Mouse (Mus musculus): ENCODE measurements at regions not wholly inside any gene's neighbourhood (a gene's known extent, or its start where the extent isn't known, plus 50 kb on each side); places are given as distances from the start of the nearest gene placed in this dataset.

DNA sequence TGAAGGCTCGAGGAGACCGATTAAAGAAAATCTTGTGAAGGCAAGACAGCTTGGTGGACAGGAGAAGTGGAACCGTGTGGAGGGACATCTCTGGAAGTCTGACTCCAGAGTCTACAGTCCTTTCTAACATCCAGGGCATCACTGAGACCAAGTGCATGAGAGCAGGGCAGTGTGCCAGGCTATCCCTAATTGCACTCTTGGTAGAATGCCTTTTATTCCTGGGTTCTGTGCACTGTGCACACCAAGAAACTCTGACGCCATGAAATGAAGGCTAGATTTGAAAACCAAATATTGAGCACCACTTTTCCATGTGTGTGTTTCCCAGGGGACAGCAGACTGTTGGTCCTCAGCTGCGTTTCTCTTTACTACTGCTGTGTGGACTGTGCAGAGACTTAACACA is 143.1 kb upstream of the Runx1 start:
- no peak for DNase-seq (ENCODE audit: low spot score)

DNA sequence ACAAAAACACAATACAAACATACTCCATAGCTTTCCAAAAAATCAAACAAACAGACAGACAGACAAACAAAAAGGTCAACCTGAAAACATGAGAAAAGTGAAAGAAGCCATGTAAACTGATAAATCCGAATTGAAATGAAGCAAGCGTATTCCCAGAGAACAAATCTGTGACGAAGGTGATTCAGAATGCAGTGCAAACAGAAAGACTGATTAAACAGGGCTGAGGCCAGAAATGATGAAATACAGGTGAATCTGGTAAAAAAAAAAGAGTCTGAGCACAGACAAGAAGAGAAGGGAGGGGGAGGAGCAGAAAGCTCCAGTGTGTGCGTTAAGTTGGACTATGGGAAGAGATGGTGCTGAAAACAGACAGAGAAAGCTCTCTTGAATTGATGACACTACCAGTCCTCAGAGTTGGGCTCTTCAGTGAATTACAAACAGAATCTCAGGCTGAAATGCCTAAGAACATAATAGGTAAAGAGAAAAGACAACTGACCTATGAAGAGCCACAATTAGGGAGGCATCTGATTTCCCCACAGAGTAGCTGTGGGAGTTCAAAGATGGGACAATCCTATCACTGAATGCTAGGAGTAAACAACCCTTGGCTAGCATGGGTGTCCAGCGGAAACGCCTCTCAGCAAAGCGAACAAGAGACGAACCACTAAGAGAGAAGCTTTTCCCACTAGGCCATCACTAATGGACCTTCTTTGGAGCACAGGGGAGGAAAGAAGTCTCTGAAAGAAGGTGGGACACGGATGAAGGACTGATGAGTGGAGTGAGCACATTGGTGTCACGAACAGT is 140.3 kb upstream of the Runx1 start:
- DNase-seq (ENCODE audit: low spot score) = no peak

DNA sequence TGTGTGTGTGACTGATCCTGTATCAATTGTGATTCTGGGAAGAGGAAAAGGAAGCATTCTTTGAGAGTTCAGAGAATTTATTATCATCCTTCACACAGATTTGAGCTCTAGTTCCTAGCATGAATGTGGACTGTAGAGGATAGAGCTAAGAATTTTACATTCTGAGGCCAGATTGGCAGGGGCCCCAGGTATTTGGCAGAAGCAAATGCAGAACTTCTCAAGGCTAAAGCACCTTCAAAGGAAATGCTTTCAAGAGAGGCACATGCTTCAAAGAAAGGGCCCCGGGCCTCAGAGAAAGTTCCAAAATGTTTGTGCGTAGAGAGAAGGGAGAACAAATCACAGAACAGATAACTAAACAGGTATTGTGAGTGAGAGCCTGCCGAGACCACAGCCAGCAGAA is 139.7 kb upstream of the Runx1 start:
- no peak for DNase-seq (ENCODE audit: low spot score)

- no peak for DNase-seq (ENCODE audit: low spot score)
Observed at GRCm38 (mm10) chr16:92963582-92963981, 137.6 kb upstream of the Runx1 start.

GRCm38 (mm10) chr16:92961361-92961760 is 135.4 kb upstream of the Runx1 start:
- DNase-seq (ENCODE audit: low spot score) = no peak

DNA sequence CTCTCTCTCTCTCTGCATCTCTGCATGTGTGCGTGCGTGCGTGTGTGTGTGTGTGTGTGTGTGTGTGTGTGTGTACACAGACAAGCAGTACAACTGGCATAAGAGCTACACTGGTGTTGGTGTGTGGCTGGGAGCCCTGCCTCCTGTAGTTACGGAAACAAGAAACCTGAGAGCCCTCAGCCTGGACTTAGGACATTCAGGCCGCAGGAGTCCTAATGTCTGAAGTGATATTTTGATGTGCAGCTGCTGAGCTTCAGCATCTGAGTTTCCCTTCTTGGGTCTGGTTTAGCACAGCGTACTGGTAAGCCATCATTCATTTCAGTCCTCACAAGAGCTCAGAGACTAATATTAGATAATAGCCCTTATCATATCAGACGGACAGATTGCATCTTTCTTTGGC is 134.8 kb upstream of the Runx1 start:
- DNase-seq (ENCODE audit: low spot score) = no peak

DNA sequence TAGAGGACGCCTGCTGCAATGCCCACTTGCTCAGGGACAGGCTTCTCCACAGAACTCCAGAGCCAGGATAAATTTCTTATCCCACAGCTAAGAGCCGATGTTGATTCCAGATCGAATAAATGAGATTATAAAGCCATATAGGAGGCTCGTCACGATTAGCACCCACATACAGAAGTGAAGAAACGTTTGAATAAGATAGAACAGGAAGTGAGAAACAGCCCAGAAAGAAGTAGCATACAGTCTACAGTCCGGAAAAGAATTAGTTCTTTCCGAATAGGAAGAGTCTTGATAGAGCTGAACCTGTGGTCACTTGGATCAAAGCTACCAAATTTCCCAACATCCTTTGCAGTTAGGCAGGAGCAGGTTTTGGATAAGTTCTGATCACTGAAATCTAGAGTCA is 133.0 kb upstream of the Runx1 start:
- DNase-seq (ENCODE audit: low spot score) = no peak

GRCm38 (mm10) chr16:92958146-92958545 is 132.2 kb upstream of the Runx1 start:
- DNase-seq (ENCODE audit: low spot score) = no peak

GRCm38 (mm10) chr16:92955508-92955907 is 129.6 kb upstream of the Runx1 start:
- no peak for DNase-seq (ENCODE audit: low spot score)

- no peak for DNase-seq (ENCODE audit: low spot score)
Observed at GRCm38 (mm10) chr16:92955087-92955486, 129.1 kb upstream of the Runx1 start.

DNA sequence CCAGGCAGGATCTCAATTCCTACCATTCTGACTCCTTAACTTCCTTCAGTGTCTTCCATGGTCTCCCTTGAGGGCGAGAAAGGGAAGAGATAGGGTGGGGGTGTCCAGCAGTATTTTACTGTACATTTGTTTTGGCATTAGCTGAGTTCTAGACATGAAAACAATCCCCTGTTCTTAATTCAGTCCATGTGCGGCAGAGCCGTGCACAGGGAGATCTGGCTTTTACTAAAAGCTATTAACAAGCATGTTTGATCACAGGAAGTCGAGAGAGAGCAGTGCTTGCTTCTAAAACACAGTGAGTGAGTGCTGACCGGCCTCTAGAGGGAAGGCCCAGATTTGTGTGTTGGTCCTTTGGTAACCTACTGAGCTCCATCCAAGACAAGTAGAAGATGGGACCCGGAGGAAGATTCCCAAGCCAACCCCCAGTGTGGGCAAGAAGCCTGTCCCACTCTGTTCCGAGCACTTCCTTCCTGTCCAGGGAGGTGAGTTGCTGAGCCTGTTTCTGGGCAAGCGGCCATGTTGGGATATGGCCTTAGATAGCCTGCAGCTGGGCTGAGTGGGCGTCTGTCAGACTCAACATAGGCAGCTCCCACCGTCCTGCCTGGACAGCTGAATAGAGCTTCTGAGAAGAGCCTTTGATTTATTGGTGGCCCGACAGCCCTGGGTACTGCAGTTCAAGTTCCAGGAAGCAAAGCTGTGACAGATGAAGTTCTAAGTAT is 128.1 kb upstream of the Runx1 start:
- no peak for DNase-seq (ENCODE audit: low spot score)

- DNase-seq (ENCODE audit: low spot score) = no peak
Observed at GRCm38 (mm10) chr16:92952336-92953097, 126.6 kb upstream of the Runx1 start.

GRCm38 (mm10) chr16:92951516-92951915 is 125.6 kb upstream of the Runx1 start:
- no peak for DNase-seq (ENCODE audit: low spot score)

DNA sequence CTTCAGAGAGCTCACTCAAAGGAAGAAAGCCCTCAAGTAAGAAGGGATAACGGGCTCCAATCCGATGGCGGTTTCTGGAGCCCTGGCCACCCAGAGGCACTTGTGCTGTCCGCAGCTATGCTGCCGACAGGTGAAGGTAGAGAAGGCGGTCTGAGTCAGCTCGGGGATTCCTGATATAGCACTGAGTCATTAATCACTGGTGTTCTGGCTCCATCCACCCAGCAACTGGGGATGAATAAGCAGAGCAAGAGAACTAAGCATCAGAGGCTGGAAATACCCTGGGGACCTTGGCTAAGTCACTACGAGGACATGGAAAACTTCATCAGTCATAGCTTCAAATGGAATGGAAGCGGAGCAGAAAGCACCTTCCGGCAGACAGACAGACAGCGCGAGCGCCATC is 122.5 kb upstream of the Runx1 start:
- no peak for DNase-seq (ENCODE audit: low spot score)

GRCm38 (mm10) chr16:92946554-92946953 is 120.6 kb upstream of the Runx1 start:
- peak; percentile 55 for DNase-seq (ENCODE audit: low spot score)

DNA sequence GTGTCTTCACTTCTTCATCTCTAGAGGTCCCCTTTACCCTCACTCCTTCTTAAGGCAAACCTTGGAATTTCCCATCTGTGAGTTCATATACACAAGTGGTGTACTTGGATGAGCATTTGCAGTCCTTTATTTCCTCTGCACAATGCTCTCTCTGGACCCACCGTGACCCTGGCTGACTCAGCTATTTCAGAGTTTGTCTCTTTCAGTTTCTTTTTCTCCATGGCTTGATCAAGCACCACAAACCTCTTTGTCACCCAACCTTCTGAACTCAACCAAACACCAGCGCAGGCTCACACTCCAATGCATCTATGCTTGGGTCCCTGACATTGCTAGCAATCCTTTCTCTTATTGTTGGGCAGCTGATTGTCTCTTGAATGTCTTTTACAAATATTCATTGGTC is 118.0 kb upstream of the Runx1 start:
- no peak for DNase-seq (ENCODE audit: low spot score)

DNA sequence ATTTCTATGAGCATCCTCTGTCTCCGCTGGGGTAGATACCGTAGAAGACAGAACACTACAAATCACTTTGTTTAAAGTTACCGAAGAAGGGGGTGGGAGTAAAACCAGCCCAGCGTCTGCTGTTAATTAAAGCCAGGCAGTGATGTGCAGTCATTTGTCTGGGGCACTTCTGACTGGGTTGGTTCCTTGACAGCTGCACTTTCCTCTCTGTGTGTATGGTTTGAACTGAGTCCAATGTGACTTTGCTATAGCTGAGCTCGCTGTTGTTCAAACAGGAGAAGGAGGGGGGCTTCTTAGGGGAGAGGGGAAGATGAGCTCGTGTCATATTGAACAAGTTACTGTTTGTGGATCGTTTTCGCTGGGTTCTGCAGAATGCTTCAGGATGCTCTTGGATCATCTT is 113.7 kb upstream of the Runx1 start:
- DNase-seq (ENCODE audit: low spot score) = no peak

GRCm38 (mm10) chr16:92935848-92936535 is 110.0 kb upstream of the Runx1 start:
- no peak for DNase-seq (ENCODE audit: low spot score)

DNA sequence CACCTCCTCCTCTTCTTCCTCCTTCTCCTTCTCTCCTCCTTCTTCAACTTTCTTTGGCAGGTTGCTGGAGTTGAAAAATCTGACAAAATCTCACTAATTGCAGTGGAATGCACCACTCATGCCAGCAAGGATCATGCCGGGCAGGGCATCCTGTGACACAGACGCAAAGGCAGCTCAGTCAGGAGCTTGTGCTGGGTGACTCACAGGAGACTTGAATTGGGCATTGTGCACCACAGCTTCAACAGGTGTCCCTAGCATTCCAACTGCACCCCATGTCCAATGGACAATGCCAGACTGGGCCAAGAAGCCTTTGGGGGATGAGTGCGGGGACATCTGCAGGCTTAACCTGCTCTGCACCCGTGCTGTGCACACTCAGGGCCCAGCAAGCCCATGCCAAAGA is 104.2 kb upstream of the Runx1 start:
- no peak for DNase-seq (ENCODE audit: low spot score)

- peak; percentile 33 for DNase-seq (ENCODE audit: low spot score)
Observed at GRCm38 (mm10) chr16:92928201-92928600, 102.3 kb upstream of the Runx1 start.

DNA sequence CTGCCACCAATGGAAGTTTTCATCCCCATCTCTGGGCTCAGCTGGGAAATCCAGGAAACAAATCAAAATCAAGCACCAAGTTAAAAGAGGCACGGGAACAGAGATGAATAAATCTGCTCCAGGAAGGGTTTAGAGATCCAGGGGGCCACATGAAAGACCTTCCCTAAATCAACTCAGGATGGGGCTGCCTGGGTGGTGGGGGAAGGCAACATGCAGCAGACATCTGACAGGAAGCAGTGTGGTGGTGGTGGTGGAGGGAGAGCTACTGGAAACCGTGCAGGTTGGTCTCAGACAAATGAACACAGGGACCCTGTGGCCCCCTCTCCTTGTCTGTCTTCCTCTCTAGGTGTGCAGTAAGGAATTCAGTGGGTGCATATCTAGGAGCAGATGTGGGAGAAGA is 101.7 kb upstream of the Runx1 start:
- peak; percentile 43 for DNase-seq (ENCODE audit: low spot score)

GRCm38 (mm10) chr16:92926853-92927252 is 100.9 kb upstream of the Runx1 start:
- DNase-seq (ENCODE audit: low spot score) = no peak
